Mouse (Mus musculus) forebrain, embryonic 13.5 days (tissue): ENCODE measurements around the gene Il12b. TPM values are rescaled to one million over a fixed set of nuclear protein-coding genes. Genes with fewer than 3 reads are reported as not detected.

Experiments used
- ATAC-seq: fragments of 200-750 bp; cut with Nextera tagmentation; 2 replicates; pipeline ENCODE4 v1.8.0; 2017
- H3K27ac ChIP-seq: fragments of 300-500 bp; sonication (generic); 2 replicates; pipeline ENCODE4 v1.5.1; 2015; ENCODE audit warnings: inconsistent platforms, mild to moderate bottlenecking, moderate library complexity
- H3K27me3 ChIP-seq: fragments of 300-500 bp; sonication (generic); 2 replicates; pipeline ENCODE4 v1.6.1; 2015; ENCODE audit warnings: mild to moderate bottlenecking, inconsistent platforms
- H3K36me3 ChIP-seq: fragments of 300-500 bp; sonication (generic); 2 replicates; pipeline ENCODE4 v1.6.1; 2015; ENCODE audit warnings: mild to moderate bottlenecking, inconsistent platforms; ENCODE audit not compliant: poor library complexity, severe bottlenecking
- H3K4me1 ChIP-seq: fragments of 300-500 bp; sonication (generic); 2 replicates; pipeline ENCODE4 v1.6.1; 2015; ENCODE audit warnings: inconsistent platforms
- H3K4me2 ChIP-seq: fragments of 300-500 bp; sonication (generic); 2 replicates; pipeline ENCODE4 v1.6.1; 2015; ENCODE audit warnings: inconsistent platforms, mild to moderate bottlenecking, moderate library complexity
- H3K4me3 ChIP-seq: fragments of 300-500 bp; sonication (generic); 2 replicates; pipeline ENCODE4 v1.5.1; 2015; ENCODE audit warnings: mild to moderate bottlenecking, inconsistent platforms
- H3K9ac ChIP-seq: fragments of 300-500 bp; sonication (generic); 2 replicates; pipeline ENCODE4 v1.6.1; 2015; ENCODE audit warnings: mild to moderate bottlenecking, inconsistent platforms
- H3K9me3 ChIP-seq: fragments of 300-500 bp; sonication (generic); replicated peaks from 2 replicates; pipeline ENCODE4 v1.6.1; 2016; ENCODE audit warnings: inconsistent platforms
- WGBS: fragments of 180-500 bp; shearing (Covaris S2); methylation state at CpG from one replicate; pipeline ENCODE4 v1.1.7; 2015; 5-methylcytosine and 5-hydroxymethylcytosine counted together
- polyA plus RNA-seq: library from polyadenylated mRNA; unstranded; fragments of >200 nt; fragmentation: Nextera tagmentation; extraction: Ambion mirVana; gene quantifications from 2 replicates; pipeline ENCODE4 v1.2.1, GENCODE M21; 2015

The Il12b gene
- not detected in 2 replicates for polyA plus RNA-seq

GRCm38 (mm10) chr11:44399763-44400162, at the start of gene Il12b:
Gene Il12b, plus strand, starts transcription at chr11:44400063.
- no peak for ATAC-seq
- Histone ChIP-seq H3K4me1 (peaks cover 11% of the 10 kb centered on the region; the same call in 1 of the 2 replicates), H3K9ac (peak within 1 kb of the TSS; percentile 41; the same call in 1 of the 2 replicates), H3K9me3 (no peaks in the 10 kb centered on the region), H3K4me2 (peak within 1 kb of the TSS; percentile 58), H3K4me3 (peak within 1 kb of the TSS; percentile 29), H3K36me3 (no peaks in the 10 kb centered on the region), H3K27ac (no peak within 1 kb of the TSS), H3K27me3 (0 out of 2 replicates have a peak, but pooled peaks cover 5% of the 10 kb centered on the region)
- WGBS: 78% methylated on average over 6 of the region's 6 CpGs

- Histone ChIP-seq H3K27ac (no peak overlapping the region), H3K27me3 (no peaks in the 10 kb centered on the region), H3K4me2 (no peak overlapping the region), H3K4me3 (no peak overlapping the region), H3K4me1 (no peaks in the 10 kb centered on the region), H3K9me3 (no peaks in the 10 kb centered on the region), H3K9ac (no peak overlapping the region), H3K36me3 (no peaks in the 10 kb centered on the region)
- 80% methylated on average over 8 of the region's 8 CpGs for WGBS
- no peak for ATAC-seq
Observed at GRCm38 (mm10) chr11:44354860-44355470, 44.9 kb upstream of the Il12b start.

- Histone ChIP-seq H3K27me3 (no peaks in the 10 kb centered on the region), H3K4me3 (no peak overlapping the region), H3K27ac (no peak overlapping the region), H3K4me2 (no peak overlapping the region), H3K36me3 (no peaks in the 10 kb centered on the region), H3K9me3 (no peaks in the 10 kb centered on the region), H3K4me1 (no peaks in the 10 kb centered on the region), H3K9ac (no peak overlapping the region)
- ATAC-seq: no peak
- 95% methylated on average over 4 of the region's 4 CpGs for WGBS
Observed at GRCm38 (mm10) chr11:44356171-44356570, 43.7 kb upstream of the Il12b start.

GRCm38 (mm10) chr11:44364536-44364935, 35.3 kb upstream of the Il12b start:
- Histone ChIP-seq H3K4me1 (no peaks in the 10 kb centered on the region), H3K9me3 (no peaks in the 10 kb centered on the region), H3K9ac (no peak overlapping the region), H3K36me3 (no peaks in the 10 kb centered on the region), H3K27me3 (no peaks in the 10 kb centered on the region), H3K4me2 (no peak overlapping the region), H3K4me3 (no peak overlapping the region), H3K27ac (no peak overlapping the region)
- no peak for ATAC-seq

GRCm38 (mm10) chr11:44367711-44368110, 32.2 kb upstream of the Il12b start:
- Histone ChIP-seq H3K9ac (no peak overlapping the region), H3K4me3 (no peak overlapping the region), H3K4me1 (no peaks in the 10 kb centered on the region), H3K9me3 (no peaks in the 10 kb centered on the region), H3K36me3 (no peaks in the 10 kb centered on the region), H3K27ac (no peak overlapping the region), H3K4me2 (no peak overlapping the region), H3K27me3 (no peaks in the 10 kb centered on the region)
- WGBS: 79% methylated on average over 1 of the region's 1 CpGs
- no peak for ATAC-seq

- Histone ChIP-seq H3K4me1 (no peaks in the 10 kb centered on the region), H3K27ac (no peak overlapping the region), H3K4me3 (no peak overlapping the region), H3K9me3 (no peaks in the 10 kb centered on the region), H3K27me3 (no peaks in the 10 kb centered on the region), H3K36me3 (no peaks in the 10 kb centered on the region), H3K9ac (no peak overlapping the region), H3K4me2 (no peak overlapping the region)
- 85% methylated on average over 6 of the region's 6 CpGs for WGBS
- no peak for ATAC-seq
Observed at GRCm38 (mm10) chr11:44372856-44373255, 27.0 kb upstream of the Il12b start.

GRCm38 (mm10) chr11:44377879-44378278, 22.0 kb upstream of the Il12b start:
- no peaks in the 10 kb centered on the region for H3K9me3 ChIP-seq
- no peaks in the 10 kb centered on the region for H3K4me1 ChIP-seq
- no peak overlapping the region for H3K27ac ChIP-seq
- no peak overlapping the region for H3K4me2 ChIP-seq
- H3K9ac ChIP-seq: no peak overlapping the region
- ATAC-seq: no peak
- H3K36me3 ChIP-seq: no peaks in the 10 kb centered on the region
- H3K27me3 ChIP-seq: no peaks in the 10 kb centered on the region
- 85% methylated on average over 5 of the region's 5 CpGs for WGBS
- no peak overlapping the region for H3K4me3 ChIP-seq

GRCm38 (mm10) chr11:44380432-44381051, 19.3 kb upstream of the Il12b start:
- no peak overlapping the region for H3K9ac ChIP-seq
- H3K27ac ChIP-seq: no peak overlapping the region
- no peaks in the 10 kb centered on the region for H3K27me3 ChIP-seq
- no peaks in the 10 kb centered on the region for H3K9me3 ChIP-seq
- 91% methylated on average over 3 of the region's 3 CpGs for WGBS
- no peaks in the 10 kb centered on the region for H3K36me3 ChIP-seq
- no peak overlapping the region for H3K4me2 ChIP-seq
- no peaks in the 10 kb centered on the region for H3K4me1 ChIP-seq
- ATAC-seq: no peak
- H3K4me3 ChIP-seq: no peak overlapping the region

GRCm38 (mm10) chr11:44382200-44382599, 17.7 kb upstream of the Il12b start:
- H3K9ac ChIP-seq: no peak overlapping the region
- no peak for ATAC-seq
- H3K4me2 ChIP-seq: no peak overlapping the region
- no peak overlapping the region for H3K4me3 ChIP-seq
- no peaks in the 10 kb centered on the region for H3K9me3 ChIP-seq
- H3K27ac ChIP-seq: no peak overlapping the region
- H3K4me1 ChIP-seq: no peaks in the 10 kb centered on the region
- H3K36me3 ChIP-seq: no peaks in the 10 kb centered on the region
- no peaks in the 10 kb centered on the region for H3K27me3 ChIP-seq
- WGBS: 34% methylated on average over 3 of the region's 3 CpGs

GRCm38 (mm10) chr11:44387031-44387430, 12.8 kb upstream of the Il12b start:
- no peak for ATAC-seq
- H3K36me3 ChIP-seq: no peaks in the 10 kb centered on the region
- WGBS: 90% methylated on average over 2 of the region's 2 CpGs
- H3K4me1 ChIP-seq: no peaks in the 10 kb centered on the region
- H3K4me2 ChIP-seq: no peak overlapping the region
- no peaks in the 10 kb centered on the region for H3K27me3 ChIP-seq
- no peak overlapping the region for H3K4me3 ChIP-seq
- H3K9me3 ChIP-seq: no peaks in the 10 kb centered on the region
- no peak overlapping the region for H3K9ac ChIP-seq
- H3K27ac ChIP-seq: no peak overlapping the region

GRCm38 (mm10) chr11:44389993-44390701, 9.7 kb upstream of the Il12b start:
- no peak overlapping the region for H3K4me3 ChIP-seq
- H3K27me3 ChIP-seq: no peaks in the 10 kb centered on the region
- H3K27ac ChIP-seq: no peak overlapping the region
- H3K4me2 ChIP-seq: no peak overlapping the region
- no peak overlapping the region for H3K9ac ChIP-seq
- H3K9me3 ChIP-seq: no peaks in the 10 kb centered on the region
- no peaks in the 10 kb centered on the region for H3K36me3 ChIP-seq
- no peaks in the 10 kb centered on the region for H3K4me1 ChIP-seq
- 60% methylated on average over 6 of the region's 6 CpGs for WGBS
- ATAC-seq: no peak

GRCm38 (mm10) chr11:44393101-44393810, 6.6 kb upstream of the Il12b start:
- Histone ChIP-seq H3K9ac (no peak overlapping the region), H3K4me1 (no peaks in the 10 kb centered on the region), H3K36me3 (no peaks in the 10 kb centered on the region), H3K27me3 (no peaks in the 10 kb centered on the region), H3K27ac (no peak overlapping the region), H3K9me3 (no peaks in the 10 kb centered on the region), H3K4me2 (no peak overlapping the region), H3K4me3 (no peak overlapping the region)
- ATAC-seq: no peak
- 85% methylated on average over 8 of the region's 8 CpGs for WGBS
